Mouse (Mus musculus): ENCODE results near the gene Gabpb2.
A peak's percentile ranks its signal among the peaks of the same experiment; 100 is the strongest.
"Not testable (repeated sequence)": the region's sequence is repeated elsewhere in the genome, so short reads cannot be mapped to it uniquely, and the experiment has no call there.

Gene Gabpb2

DNA sequence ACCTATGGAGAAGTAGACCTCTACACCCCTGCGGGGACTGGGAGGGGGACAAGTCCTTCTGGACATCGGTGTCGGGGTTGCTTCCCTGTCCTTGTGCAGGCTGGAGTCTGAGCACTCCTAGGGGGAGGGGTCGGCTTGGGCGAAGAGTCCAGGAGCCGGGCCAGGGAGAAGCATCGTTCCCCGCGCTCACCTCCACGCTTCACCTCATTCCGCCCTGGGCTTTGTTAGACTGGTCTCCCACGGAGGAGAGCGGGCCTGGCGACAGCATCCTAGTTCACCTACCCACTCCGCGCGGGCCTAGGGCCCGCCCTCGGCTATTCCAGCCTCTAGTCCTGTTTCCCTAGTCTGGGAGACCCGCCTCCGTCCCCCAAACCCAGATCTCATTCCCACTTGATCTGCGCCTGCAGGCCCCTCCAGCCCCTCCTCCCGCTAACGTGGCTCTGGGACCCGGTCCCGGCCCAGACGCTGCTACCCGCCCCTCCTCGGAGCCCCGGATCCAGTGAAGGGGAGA lies 56.6 kb downstream of the Gabpb2 start:
- DNase-seq (ENCODE audit: low read depth, low spot score) = peak; percentile 46

- peak; percentile 93 for DNase-seq (ENCODE audit: low read depth, low spot score)
Measured at GRCm38 (mm10) chr3:95159987-95160963, 57.4 kb downstream of the Gabpb2 start, which contains the start of gene Sema6c. Gene Sema6c (plus strand): TSS chr3:95160457.

GRCm38 (mm10) chr3:95159511-95159986 lies 58.2 kb downstream of the Gabpb2 start:
- DNase-seq (ENCODE audit: low read depth, low spot score) = no peak

DNA sequence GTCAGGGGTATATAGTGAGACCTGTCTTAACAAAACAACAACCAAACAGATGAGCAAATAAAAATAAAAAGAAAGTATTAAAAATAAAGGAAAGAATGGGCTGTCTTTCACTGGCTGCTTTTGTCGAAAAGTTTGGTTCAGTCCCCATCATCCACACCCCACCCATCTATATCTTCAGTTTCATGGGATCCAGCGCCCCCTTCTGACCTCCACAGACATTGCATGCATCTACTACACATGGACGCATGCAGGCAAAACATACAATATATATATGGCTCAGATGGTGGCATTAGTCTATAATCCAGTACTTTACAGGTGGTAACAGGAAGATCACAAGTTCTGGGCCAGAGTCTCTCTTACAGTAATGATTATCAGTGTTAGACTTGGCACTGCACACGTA lies 63.8 kb downstream of the Gabpb2 start:
- DNase-seq (ENCODE audit: low read depth, low spot score) = peak; percentile 79

DNA sequence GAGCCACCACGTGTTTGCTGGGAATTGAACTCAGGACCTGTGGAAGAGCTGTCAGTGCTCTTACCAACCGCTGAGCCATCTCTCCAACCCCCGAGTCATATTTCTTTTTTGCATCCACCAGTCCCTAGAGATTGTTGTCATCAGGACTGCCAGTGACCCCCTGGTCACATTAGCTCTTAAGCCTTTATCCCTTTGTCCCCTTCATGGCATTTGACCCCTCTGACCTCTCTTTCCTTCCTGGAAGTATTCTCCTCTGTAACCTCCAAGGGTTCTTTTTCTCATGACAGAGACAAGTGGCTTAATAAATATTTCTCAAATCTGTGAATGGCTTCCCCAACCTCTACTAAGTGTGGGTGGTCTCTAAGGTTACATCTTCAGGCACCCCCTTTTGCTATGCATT lies 69.8 kb downstream of the Gabpb2 start:
- DNase-seq (ENCODE audit: low read depth, low spot score) = no peak

GRCm38 (mm10) chr3:95142617-95143011 lies 75.1 kb downstream of the Gabpb2 start:
- peak; percentile 77 for DNase-seq (ENCODE audit: low read depth, low spot score)

- no peak for DNase-seq (ENCODE audit: low read depth, low spot score)
Measured at GRCm38 (mm10) chr3:95141952-95142616, 75.6 kb downstream of the Gabpb2 start, which contains the start of gene Tnfaip8l2. Gene Tnfaip8l2 (minus strand): TSS chr3:95142360.

- DNase-seq (ENCODE audit: low read depth, low spot score) = no peak
Measured at GRCm38 (mm10) chr3:95141474-95141873, 76.2 kb downstream of the Gabpb2 start.

GRCm38 (mm10) chr3:95140795-95141194 lies 76.9 kb downstream of the Gabpb2 start:
- DNase-seq (ENCODE audit: low read depth, low spot score) = no peak

- DNase-seq (ENCODE audit: low read depth, low spot score) = peak; percentile 74
Measured at GRCm38 (mm10) chr3:95140289-95140595, 77.5 kb downstream of the Gabpb2 start.

GRCm38 (mm10) chr3:95139586-95140288 lies 78.0 kb downstream of the Gabpb2 start:
- peak; percentile 71 for DNase-seq (ENCODE audit: low read depth, low spot score)

- no peak for DNase-seq (ENCODE audit: low read depth, low spot score)
Measured at GRCm38 (mm10) chr3:95136336-95136735, 81.4 kb downstream of the Gabpb2 start.

- DNase-seq (ENCODE audit: low read depth, low spot score) = no peak
Measured at GRCm38 (mm10) chr3:95135433-95136052, 82.2 kb downstream of the Gabpb2 start.

DNA sequence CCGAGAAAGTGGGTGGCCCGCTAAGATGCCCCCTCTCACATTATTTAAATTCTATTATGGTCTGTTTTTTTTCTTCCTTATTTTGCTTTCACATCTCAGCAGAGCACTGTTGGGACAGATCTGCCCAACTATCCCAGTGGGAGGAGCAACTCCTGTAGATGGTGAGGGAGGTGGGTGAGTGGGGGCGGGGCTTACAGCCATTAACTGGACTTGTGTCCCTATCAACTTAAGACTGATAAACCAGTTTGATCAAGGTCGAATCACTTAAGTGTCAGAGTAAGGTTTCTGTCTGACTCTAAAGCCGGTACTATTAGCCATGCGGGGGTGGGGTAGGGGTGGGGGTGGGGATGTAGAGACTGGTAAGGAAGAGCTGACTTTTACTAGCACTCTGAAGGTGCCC lies 82.7 kb downstream of the Gabpb2 start:
- peak; percentile 84 for DNase-seq (ENCODE audit: low read depth, low spot score)

DNA sequence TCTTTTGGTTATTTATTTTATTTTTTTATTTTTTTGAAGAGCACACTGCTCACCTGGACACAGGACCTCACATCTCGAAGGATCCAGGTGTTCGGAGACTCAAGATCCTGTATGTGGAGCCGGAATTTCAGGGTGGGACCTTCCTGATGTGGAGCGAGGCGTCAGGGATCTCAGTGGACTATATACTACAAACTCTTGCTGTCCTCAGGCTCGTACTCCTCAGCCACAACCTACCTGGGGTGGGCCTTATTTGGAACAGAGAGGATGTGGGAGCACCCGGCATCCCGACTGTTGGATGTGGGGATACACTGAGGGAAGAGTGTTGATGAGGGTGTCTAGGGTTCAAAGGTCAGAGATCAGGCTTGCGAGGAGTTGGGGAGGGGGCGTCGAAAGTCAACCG lies 83.6 kb downstream of the Gabpb2 start:
- DNase-seq (ENCODE audit: low read depth, low spot score) = not testable (repeated sequence)

DNA sequence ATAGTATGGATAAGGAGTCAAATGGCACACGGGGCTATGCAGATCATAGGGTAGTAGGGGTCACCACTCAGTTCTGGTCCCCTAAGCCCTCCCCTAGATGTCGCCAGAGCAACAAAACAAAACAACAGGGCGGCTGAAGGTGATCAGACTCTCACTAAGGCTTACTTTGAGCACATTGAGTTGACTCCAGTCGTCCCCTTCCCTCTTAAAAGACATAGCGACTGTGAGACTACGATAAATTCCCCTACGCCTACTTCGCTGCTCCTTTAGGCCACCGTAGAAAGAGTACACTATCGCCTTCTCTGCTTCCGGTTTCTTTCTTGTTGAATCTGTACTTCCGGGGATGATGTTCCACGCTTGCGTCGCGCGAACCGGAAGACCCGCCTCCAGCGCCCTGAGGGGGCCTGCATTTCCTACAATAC lies 84.0 kb downstream of the Gabpb2 start, which contains the start of the genes Scnm1 and Lysmd1:
Scnm1 (minus strand) TSS at position 332 of the 422 bp plus-strand sequence.
Lysmd1 (plus strand) TSS at position 409 of the 422 bp plus-strand sequence.
- peak; percentile 97 for DNase-seq (ENCODE audit: low read depth, low spot score)

DNA sequence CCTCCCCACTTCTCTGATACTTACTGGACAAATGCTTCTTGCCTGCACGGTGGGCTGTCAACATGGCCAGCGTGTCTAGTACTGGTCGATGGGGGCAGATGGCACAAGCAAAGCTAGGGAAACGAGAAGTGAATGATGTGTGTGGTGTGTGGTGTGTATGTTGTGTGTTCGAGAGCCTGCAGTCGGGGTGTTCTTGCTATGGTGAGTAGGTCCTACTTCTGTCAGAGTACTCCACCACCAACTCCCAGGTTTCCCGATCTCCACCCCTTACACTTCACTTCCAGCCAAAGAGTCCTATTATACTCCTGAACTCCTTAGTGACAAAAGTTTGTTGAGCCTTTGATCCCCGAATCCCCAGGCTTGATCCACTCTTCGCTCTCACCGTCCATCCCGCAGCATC lies 84.5 kb downstream of the Gabpb2 start:
- DNase-seq (ENCODE audit: low read depth, low spot score) = no peak

DNA sequence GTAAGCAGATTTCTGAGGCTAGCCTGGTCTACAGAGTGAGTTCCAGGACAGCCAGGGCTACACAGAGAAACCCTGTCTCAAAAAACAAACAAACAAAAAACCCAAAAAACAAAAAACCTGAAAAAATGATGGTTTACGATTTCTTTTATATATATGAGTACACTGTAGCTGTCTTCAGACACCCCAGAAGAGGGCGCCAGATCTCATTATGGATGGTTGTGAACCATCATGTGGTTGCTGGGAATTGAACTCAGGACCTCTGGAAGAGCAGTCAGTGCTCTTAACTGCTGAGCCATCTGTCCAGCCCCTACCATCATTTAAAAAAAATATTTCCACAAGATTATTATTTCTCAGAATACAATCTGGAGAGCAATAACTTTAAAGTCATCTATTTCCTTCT lies 85.3 kb downstream of the Gabpb2 start:
- not testable (repeated sequence) for DNase-seq (ENCODE audit: low read depth, low spot score)
